Mouse (Mus musculus) neural tube, embryonic 12.5 days (tissue): ENCODE measurements around the gene Baz1b. TPM values are rescaled to one million over a fixed set of nuclear protein-coding genes. Genes with fewer than 3 reads are reported as not detected.

Experiments
- ATAC-seq: fragments of 200-750 bp; cut with Nextera tagmentation; 2 replicates; pipeline ENCODE4 v1.8.0; 2017; ENCODE audit warnings: low read depth, mild to moderate bottlenecking, moderate TSS enrichment, moderate library complexity; ENCODE audit not compliant: low FRiP score
- H3K27ac ChIP-seq: fragments of 300-500 bp; sonication (generic); 2 replicates; pipeline ENCODE4 v1.5.1; 2016
- H3K27me3 ChIP-seq: fragments of 300-500 bp; sonication (generic); replicated peaks from 2 replicates; pipeline ENCODE4 v1.6.1; 2016; ENCODE audit warnings: mild to moderate bottlenecking
- H3K36me3 ChIP-seq: fragments of 300-500 bp; sonication (generic); 2 replicates; pipeline ENCODE4 v1.6.1; 2016; ENCODE audit warnings: mild to moderate bottlenecking
- H3K4me1 ChIP-seq: fragments of 300-500 bp; sonication (generic); 2 replicates; pipeline ENCODE4 v1.6.1; 2016
- H3K4me2 ChIP-seq: fragments of 300-500 bp; sonication (generic); replicated peaks from 2 replicates; pipeline ENCODE4 v1.6.1; 2016; ENCODE audit warnings: mild to moderate bottlenecking
- H3K4me3 ChIP-seq: fragments of 300-500 bp; sonication (generic); 2 replicates; pipeline ENCODE4 v1.5.1; 2016
- H3K9ac ChIP-seq: fragments of 300-500 bp; sonication (generic); 2 replicates; pipeline ENCODE4 v1.6.1; 2016; ENCODE audit warnings: mild to moderate bottlenecking
- H3K9me3 ChIP-seq: fragments of 300-500 bp; sonication (generic); 2 replicates; pipeline ENCODE4 v1.6.1; 2016; ENCODE audit warnings: mild to moderate bottlenecking
- WGBS: fragments of 180-500 bp; shearing (Covaris S2); methylation state at CpG from one replicate; pipeline ENCODE4 v1.1.7; 2016; 5-methylcytosine and 5-hydroxymethylcytosine counted together
- polyA plus RNA-seq: library from polyadenylated mRNA; unstranded; fragments of >200 nt; fragmentation: Nextera tagmentation; extraction: Ambion mirVana; gene quantifications from 2 replicates; pipeline ENCODE4 v1.2.1, GENCODE M21; 2016

The Baz1b gene
- 54.7 and 58.6 TPM in 2 replicates for polyA plus RNA-seq

DNA sequence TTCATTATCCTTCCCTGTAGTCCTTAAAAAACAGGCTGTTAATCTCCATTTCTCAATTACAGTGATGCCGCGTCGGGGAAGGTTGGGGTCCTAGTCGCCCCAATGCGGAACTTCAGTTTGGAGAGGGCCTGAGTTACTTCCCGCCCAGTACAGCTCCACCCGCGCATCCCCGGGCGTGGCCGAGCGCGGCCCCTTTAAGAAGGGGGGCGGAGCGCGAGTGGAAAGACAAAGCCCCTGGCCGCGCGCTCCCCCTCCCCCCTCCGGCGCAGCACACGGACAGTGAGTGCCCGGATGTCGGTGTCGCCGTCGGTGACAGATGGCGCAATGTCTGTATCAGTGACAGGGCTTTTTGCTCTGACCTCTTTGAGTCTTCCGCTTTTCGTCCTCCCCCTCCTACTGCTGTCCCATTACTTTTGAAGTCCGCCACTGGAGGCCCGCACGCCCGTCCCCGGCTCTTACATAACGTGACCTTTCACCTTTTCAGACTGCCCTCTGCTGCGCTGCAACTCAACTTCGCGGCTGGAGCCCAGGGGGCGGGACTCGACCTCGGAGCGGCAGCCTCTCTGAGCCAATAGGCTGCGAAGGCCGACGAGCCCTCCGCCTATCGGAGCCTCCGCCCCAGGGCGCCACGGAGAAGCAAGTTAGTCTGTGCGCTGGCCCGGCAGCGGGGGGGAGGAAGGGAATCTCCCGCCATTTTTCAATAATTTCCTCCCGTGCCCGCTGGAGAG is at the start of gene Baz1b:
Gene Baz1b (plus strand): TSS at position 644 of the 728 bp plus-strand sequence.
- WGBS: under 1% methylated on average over 57 of the region's 57 CpGs
- peak within 1 kb of the TSS; percentile 70 for H3K4me2 ChIP-seq
- peak within 1 kb of the TSS; percentile 97 for H3K9ac ChIP-seq
- H3K4me3 ChIP-seq: peak within 1 kb of the TSS; percentile 97
- H3K36me3 ChIP-seq: peaks cover 16% of the 10 kb centered on the region
- peak; percentile 96 for ATAC-seq
- peak within 1 kb of the TSS; percentile 95 for H3K27ac ChIP-seq
- no peaks in the 10 kb centered on the region for H3K9me3 ChIP-seq
- H3K4me1 ChIP-seq: peaks cover 18% of the 10 kb centered on the region
- H3K27me3 ChIP-seq: no peaks in the 10 kb centered on the region

DNA sequence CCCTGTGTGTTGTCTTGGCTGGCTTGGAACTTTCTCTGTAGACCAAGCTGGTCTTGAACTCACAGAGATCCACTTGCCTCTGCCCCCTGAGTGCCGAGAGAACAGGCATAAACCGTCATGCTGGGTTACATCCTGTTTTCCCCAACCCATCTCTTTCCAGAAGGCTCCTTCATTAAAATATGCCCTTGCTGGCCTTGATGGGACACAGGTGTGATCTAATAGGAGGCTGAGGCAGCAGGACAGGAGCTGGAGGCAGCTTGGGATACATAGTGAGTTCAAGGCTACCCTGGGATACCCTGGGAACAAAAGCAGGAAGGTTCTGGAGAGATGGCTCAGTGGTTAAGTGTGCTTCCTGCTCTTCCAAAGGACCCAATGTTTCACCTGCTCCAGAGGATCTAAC is 47.2 kb upstream of the Baz1b start:
- Histone ChIP-seq H3K4me1 (no peaks in the 10 kb centered on the region), H3K27ac (no peak overlapping the region), H3K36me3 (no peaks in the 10 kb centered on the region), H3K27me3 (peaks cover 6% of the 10 kb centered on the region; the same call in 1 of the 2 replicates), H3K4me2 (no peak overlapping the region), H3K9ac (no peak overlapping the region), H3K9me3 (no peaks in the 10 kb centered on the region), H3K4me3 (no peak overlapping the region)
- no peak for ATAC-seq
- 68% methylated on average over 2 of the region's 2 CpGs for WGBS

DNA sequence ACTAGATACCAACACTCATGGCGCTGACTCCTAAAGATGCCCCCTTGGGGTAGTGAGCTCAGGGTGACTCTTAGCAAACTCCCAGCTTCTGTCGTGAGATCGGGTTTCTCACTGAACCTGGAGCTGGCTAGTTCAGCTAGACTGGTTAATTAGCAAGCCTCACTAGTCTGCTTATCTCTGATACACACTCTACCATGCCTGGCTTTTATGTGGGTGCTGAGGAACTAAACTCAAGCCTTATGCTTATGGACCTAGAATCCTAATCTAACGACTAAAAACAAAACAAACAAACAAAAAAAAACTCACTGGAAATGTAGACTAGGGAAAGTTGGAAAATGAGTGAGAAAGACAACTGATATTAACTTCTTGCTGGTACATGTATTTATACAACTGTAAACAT is 42.6 kb upstream of the Baz1b start:
- Histone ChIP-seq H3K9me3 (no peaks in the 10 kb centered on the region), H3K4me2 (no peak overlapping the region), H3K9ac (no peak overlapping the region), H3K4me1 (no peaks in the 10 kb centered on the region), H3K36me3 (no peaks in the 10 kb centered on the region), H3K4me3 (no peak overlapping the region), H3K27ac (no peak overlapping the region), H3K27me3 (no peaks in the 10 kb centered on the region)
- 62% methylated on average over 4 of the region's 4 CpGs for WGBS
- ATAC-seq: no peak

DNA sequence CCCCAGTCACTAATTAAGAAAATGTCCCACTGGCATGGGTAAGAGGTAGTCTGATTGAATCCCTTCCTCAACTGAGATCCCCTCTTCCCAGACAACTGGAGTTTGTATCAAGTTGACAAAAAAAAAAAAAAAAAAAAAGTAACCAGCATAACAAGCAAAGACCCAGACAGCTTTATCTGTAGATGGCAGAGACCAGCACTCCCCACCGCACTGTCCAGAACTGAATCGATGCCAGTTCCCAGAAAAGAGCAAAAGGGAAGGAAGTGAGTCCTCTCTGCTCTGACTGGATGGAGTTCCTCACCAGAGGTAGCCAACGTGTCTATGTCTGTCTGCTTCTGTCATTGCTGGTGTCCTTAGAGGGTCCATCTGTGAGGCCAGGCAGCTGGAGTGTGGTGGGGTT is 41.5 kb upstream of the Baz1b start:
- 0 out of 2 replicates have a peak, but pooled peaks cover 3% of the 10 kb centered on the region for H3K4me1 ChIP-seq
- no peak overlapping the region for H3K4me3 ChIP-seq
- H3K36me3 ChIP-seq: no peaks in the 10 kb centered on the region
- no peak for ATAC-seq
- no peak overlapping the region for H3K27ac ChIP-seq
- no peaks in the 10 kb centered on the region for H3K9me3 ChIP-seq
- H3K9ac ChIP-seq: no peak overlapping the region
- no peaks in the 10 kb centered on the region for H3K27me3 ChIP-seq
- WGBS: 86% methylated on average over 3 of the region's 3 CpGs
- no peak overlapping the region for H3K4me2 ChIP-seq

DNA sequence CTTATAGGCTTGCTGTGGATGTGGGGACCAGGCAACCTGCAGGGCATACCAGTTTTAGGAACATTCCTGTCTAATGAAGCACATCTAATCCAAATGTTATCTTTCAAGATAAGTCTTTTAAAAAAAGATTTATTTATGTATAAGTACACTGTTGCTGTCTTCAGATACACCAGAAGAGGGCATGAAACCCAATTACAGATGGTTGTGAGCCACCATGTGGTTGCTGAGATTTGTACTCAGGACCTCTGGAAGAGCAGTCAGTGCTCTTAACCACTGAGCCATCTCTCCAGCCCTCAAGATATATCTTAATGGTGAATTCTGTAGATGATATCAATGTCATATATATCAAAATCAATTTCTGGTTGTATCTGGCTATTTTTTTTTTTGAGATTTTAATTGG is 41.1 kb upstream of the Baz1b start:
- H3K27ac ChIP-seq: no peak overlapping the region
- no peaks in the 10 kb centered on the region for H3K9me3 ChIP-seq
- H3K9ac ChIP-seq: no peak overlapping the region
- ATAC-seq: no peak
- no peak overlapping the region for H3K4me2 ChIP-seq
- 0 out of 2 replicates have a peak, but pooled peaks cover 3% of the 10 kb centered on the region for H3K4me1 ChIP-seq
- H3K36me3 ChIP-seq: no peaks in the 10 kb centered on the region
- H3K4me3 ChIP-seq: no peak overlapping the region
- H3K27me3 ChIP-seq: no peaks in the 10 kb centered on the region

DNA sequence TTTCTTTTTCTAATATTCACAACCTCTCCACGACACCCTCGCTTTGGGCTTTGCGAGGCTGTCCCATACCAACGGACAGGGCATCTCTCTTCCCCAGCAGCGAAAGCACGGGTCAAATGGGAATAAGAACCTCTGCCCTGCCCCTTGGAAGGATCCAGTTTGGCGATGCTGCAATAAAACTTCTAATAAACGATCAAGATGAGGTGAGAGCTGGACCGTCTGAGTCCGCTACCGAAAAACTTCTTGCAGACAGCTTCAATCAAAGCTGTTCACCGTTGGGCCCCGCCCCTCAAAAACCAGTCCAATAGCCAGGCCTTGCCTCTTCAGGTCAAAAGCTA is 38.4 kb upstream of the Baz1b start:
- Histone ChIP-seq H3K36me3 (peaks cover 3% of the 10 kb centered on the region), H3K4me2 (peak overlapping the region; percentile 65), H3K9ac (peak overlapping the region; percentile 52), H3K9me3 (no peaks in the 10 kb centered on the region), H3K27ac (no peak overlapping the region), H3K27me3 (no peaks in the 10 kb centered on the region), H3K4me3 (peak overlapping the region; percentile 74), H3K4me1 (0 out of 2 replicates have a peak, but pooled peaks cover 3% of the 10 kb centered on the region)
- WGBS: under 1% methylated on average over 13 of the region's 13 CpGs
- ATAC-seq: no peak

DNA sequence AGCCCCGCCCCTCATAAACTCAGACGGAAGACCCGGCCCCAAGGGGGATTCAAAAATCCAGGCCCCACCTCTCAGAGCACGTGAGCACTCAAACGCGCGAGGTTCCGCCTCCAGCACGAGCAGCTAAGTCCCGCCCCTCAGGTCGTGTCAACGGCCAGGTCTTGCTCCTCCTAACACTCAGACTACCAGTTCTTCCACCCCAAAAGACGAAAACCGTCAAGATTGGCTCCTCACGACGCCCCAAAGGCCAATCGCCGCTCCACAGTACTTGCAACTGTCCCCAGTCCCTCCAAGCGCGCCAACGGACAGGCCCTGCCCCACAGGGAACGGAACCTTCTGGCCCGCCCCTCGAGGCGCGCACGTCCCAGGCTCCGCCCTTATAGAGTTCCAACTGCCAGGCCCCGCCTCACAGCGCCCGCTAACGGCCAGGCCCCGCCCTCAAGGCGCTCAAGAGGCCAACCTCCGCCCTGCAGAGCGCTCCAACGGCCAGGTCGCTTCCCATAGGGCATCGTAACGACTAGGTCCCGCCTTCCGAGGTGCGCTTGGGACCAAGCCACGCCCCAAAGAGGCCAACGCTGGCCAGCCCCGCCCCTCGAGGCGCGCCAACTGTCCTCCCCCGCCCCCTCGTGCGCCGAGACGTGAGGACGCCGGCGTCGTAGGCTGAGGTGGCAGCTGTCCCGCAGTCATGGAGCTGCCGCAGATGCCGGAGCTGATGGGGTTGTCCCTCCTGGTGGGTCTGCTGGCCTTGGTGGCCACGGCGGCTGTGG is 37.8 kb upstream of the Baz1b start, which contains the start of gene Tbl2:
Gene Tbl2 (plus strand): TSS at position 605 of the 767 bp plus-strand sequence.
- Histone ChIP-seq H3K4me1 (0 out of 2 replicates have a peak, but pooled peaks cover 3% of the 10 kb centered on the region), H3K4me3 (peak within 1 kb of the TSS; percentile 74)
- WGBS: under 1% methylated on average over 63 of the region's 63 CpGs

DNA sequence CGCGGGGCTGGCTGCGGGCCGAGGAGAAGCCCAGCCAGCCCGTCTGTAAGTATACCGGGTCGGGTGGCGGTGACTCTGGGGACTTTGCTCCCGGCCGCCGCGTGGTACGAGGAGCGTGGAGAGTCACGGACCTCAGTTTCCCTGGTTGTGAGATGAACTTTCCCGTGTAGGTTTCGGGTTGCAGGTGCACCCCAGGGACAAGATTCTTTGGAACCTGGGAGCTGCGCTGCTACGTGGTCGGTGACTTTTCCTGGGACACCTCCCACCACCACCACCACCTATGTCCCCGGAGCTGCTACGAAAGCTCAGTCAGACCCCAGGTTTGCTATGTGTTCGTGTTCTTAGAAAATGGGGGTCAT is 37.3 kb upstream of the Baz1b start:
- 0% methylated on average over 23 of the region's 23 CpGs for WGBS
- no peak for ATAC-seq

More for the DNA sequence above, 37.8 kb upstream of the Baz1b start, which contains the start of gene Tbl2:
- peak; percentile 97 for ATAC-seq
- no peaks in the 10 kb centered on the region for H3K9me3 ChIP-seq
- H3K27ac ChIP-seq: peak within 1 kb of the TSS; percentile 64
- peak within 1 kb of the TSS; percentile 65 for H3K4me2 ChIP-seq
- H3K27me3 ChIP-seq: no peaks in the 10 kb centered on the region
- peaks cover 8% of the 10 kb centered on the region for H3K36me3 ChIP-seq
- peak within 1 kb of the TSS; percentile 72 for H3K9ac ChIP-seq

DNA sequence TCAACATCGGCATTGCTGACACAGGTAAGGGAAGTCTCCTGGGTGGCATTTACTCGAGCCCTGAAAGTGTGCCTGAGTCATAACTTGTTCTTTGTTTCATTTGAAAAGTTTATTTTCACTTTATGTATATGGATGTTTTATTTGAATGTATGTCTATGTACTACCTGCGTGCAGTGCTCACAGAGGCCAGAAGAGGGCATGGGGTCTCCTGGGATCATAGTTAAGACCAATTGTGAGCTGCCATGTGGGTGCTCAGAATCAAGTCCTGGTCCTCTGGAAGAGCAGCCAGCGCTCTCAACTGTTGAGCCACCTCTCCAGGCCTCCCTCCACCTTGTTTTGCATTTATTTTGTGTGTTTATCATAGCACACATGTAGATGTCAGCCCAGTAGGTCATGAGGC is 30.6 kb upstream of the Baz1b start:
- WGBS: 96% methylated on average over 4 of the region's 4 CpGs
- ATAC-seq: no peak
- Histone ChIP-seq H3K27me3 (no peaks in the 10 kb centered on the region), H3K4me3 (no peak overlapping the region), H3K9ac (no peak overlapping the region), H3K4me1 (no peaks in the 10 kb centered on the region), H3K27ac (no peak overlapping the region), H3K9me3 (no peaks in the 10 kb centered on the region), H3K4me2 (no peak overlapping the region), H3K36me3 (peaks cover 78% of the 10 kb centered on the region)

More for the DNA sequence above, 37.3 kb upstream of the Baz1b start:
- Histone ChIP-seq H3K9me3 (no peaks in the 10 kb centered on the region), H3K36me3 (peaks cover 12% of the 10 kb centered on the region), H3K4me1 (0 out of 2 replicates have a peak, but pooled peaks cover 3% of the 10 kb centered on the region), H3K4me3 (peak overlapping the region; percentile 74), H3K9ac (peak overlapping the region; percentile 72), H3K27ac (no peak overlapping the region), H3K4me2 (peak overlapping the region; percentile 65), H3K27me3 (no peaks in the 10 kb centered on the region)

DNA sequence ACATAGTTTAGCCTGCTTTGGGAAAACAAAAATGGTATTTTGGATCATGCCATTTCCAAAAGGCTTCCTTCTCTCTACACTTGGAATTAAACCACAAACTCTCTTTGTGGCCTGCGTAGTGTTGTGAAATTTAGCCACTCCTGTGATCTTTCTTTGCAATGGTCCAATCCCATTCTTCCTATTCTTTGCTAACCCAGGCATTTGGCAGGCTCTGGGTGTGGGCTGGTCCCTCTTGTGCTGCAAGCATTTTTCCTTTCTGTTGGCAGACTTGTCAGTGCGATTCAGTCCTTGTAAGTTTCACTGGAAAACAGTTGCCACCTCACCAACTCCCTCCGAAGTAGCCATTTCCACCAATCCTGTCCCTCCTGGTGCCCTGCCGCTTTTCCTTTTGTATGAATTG is 25.8 kb upstream of the Baz1b start:
- no peak for ATAC-seq
- Histone ChIP-seq H3K27ac (no peak overlapping the region), H3K36me3 (peaks cover 67% of the 10 kb centered on the region), H3K4me3 (no peak overlapping the region), H3K9me3 (no peaks in the 10 kb centered on the region), H3K27me3 (no peaks in the 10 kb centered on the region), H3K4me1 (no peaks in the 10 kb centered on the region), H3K9ac (no peak overlapping the region), H3K4me2 (no peak overlapping the region)
- 95% methylated on average over 4 of the region's 4 CpGs for WGBS

DNA sequence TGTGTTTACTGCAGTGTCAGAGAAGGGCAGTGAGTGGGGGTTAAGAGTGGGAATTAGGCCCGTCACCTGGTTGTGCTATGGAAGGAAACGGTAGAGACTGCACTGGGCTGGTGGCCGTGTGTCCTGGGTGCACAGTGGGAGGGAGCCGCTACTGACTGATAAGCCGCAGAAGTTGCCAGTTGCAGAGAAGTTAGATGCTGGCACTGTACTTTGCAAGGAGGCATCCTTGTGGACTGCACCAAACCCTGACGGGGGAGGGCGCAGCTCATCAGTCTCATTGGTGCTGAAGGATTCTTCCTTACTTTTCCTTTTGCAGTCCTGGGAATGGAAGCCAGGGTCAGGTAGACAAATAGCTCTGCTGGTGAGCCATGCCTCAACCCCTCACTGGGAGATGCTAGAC is 25.4 kb upstream of the Baz1b start:
- no peak for ATAC-seq
- no peak overlapping the region for H3K4me2 ChIP-seq
- no peaks in the 10 kb centered on the region for H3K9me3 ChIP-seq
- H3K4me1 ChIP-seq: no peaks in the 10 kb centered on the region
- H3K36me3 ChIP-seq: peaks cover 63% of the 10 kb centered on the region
- 89% methylated on average over 7 of the region's 7 CpGs for WGBS
- no peak overlapping the region for H3K4me3 ChIP-seq
- no peak overlapping the region for H3K9ac ChIP-seq
- H3K27ac ChIP-seq: no peak overlapping the region
- H3K27me3 ChIP-seq: no peaks in the 10 kb centered on the region

DNA sequence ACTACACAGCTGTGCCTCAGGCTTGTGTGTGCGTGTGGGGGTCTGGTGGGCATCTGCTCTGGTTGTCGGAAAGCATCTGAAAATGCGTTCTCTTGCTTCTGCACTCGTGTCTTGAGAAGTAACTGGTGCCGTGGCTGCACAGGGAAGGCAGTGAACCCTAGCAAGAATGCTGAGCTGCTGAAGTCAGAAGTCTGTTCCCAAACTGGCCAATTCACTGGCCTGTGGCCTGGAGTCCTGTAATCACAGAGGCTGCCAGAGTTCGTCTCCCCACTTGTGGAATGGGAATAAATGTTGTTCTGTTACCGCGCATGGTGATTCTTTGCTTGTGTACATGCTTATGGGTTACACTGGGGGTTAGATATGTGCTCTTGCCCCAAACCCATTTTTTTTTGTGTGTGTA is 24.7 kb upstream of the Baz1b start:
- no peaks in the 10 kb centered on the region for H3K27me3 ChIP-seq
- no peak overlapping the region for H3K9ac ChIP-seq
- H3K4me1 ChIP-seq: no peaks in the 10 kb centered on the region
- no peak overlapping the region for H3K27ac ChIP-seq
- no peak for ATAC-seq
- 94% methylated on average over 8 of the region's 8 CpGs for WGBS
- H3K9me3 ChIP-seq: no peaks in the 10 kb centered on the region
- no peak overlapping the region for H3K4me3 ChIP-seq
- H3K36me3 ChIP-seq: peaks cover 56% of the 10 kb centered on the region
- no peak overlapping the region for H3K4me2 ChIP-seq
